Mouse (Mus musculus): ENCODE data around the gene Vtn. TPM values are rescaled to one million over a fixed set of nuclear protein-coding genes. Genes with fewer than 3 reads are reported as not detected.

The Vtn gene
- polyA plus RNA-seq, 1 experiment from 2014 or later: 223 TPM

DNA sequence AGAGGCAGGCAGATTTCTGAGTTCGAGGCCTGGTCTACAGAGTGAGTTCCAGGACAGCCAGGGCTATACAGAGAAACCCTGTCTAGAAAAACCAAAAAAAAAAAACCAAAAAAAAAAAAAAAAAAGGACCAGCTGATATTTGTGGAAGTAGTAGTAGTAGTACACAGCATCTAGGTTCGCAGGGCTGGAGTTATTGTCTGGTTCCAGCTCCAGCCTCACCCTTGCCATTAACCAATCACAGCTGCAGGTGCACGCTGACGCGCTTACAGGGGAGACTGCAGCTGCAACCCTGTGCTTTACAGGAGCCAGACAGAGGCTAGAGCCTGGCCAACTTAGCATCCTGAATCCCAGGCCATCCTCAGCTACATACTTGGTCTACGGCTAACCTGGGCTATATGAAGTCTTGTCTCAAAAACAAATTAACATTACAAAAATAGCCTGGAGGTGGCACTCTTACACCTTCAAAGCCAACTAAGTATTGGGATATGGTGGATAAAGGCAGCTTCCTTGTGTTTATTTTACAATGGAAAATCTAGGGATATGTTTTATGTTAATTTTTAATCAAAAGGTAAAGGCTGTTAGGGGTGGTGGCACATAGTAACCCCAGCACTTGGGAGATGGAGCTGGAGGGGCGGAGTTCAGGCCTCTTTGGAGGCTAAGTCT is 45.7 kb downstream of the Vtn start:
- 83% methylated on average over 7 of the region's 7 CpGs for WGBS (ENCODE audit: insufficient replicate concordance)
- peaks cover 69% of the 10 kb centered on the region for H3K36me3 ChIP-seq
- H3K9me3 ChIP-seq (replicated peaks): no peaks in the 10 kb centered on the region
- no peak overlapping the region for H3K4me3 ChIP-seq
- H3K4me1 ChIP-seq: peaks cover 42% of the 10 kb centered on the region
- ATAC-seq: no peak
- H3K9ac ChIP-seq: no peak overlapping the region
- no peaks in the 10 kb centered on the region for H3K27me3 ChIP-seq (replicated peaks)
- H3K27ac ChIP-seq: no peak overlapping the region
- no peak overlapping the region for H3K4me2 ChIP-seq

DNA sequence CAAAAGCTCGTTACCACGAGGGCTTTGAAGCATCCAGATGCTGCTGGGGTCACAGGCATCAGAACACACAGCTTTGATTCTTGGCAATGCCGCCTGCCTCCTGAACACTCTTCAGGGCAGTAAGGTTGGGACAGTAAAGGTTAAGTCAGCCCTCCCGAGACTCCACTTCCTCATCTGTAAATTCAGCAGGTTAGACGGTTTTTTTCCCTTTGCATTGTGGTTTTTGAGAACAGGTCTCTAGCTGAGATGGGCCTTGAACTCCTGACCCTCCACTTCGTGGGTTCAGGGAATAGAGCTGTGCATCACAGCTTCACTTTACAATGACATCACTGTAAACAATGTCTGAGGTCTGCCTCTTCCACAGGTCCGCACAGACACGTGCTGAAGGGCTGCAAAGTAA is 46.3 kb downstream of the Vtn start:
- no peak for ATAC-seq
- peaks cover 48% of the 10 kb centered on the region for H3K4me1 ChIP-seq
- no peaks in the 10 kb centered on the region for H3K27me3 ChIP-seq (replicated peaks)
- no peak overlapping the region for H3K9ac ChIP-seq
- H3K4me3 ChIP-seq: no peak overlapping the region
- 39% methylated on average over 8 of the region's 8 CpGs for WGBS (ENCODE audit: insufficient replicate concordance)
- H3K36me3 ChIP-seq: peaks cover 63% of the 10 kb centered on the region
- H3K27ac ChIP-seq: no peak overlapping the region
- no peak overlapping the region for H3K4me2 ChIP-seq
- H3K9me3 ChIP-seq (replicated peaks): no peaks in the 10 kb centered on the region

DNA sequence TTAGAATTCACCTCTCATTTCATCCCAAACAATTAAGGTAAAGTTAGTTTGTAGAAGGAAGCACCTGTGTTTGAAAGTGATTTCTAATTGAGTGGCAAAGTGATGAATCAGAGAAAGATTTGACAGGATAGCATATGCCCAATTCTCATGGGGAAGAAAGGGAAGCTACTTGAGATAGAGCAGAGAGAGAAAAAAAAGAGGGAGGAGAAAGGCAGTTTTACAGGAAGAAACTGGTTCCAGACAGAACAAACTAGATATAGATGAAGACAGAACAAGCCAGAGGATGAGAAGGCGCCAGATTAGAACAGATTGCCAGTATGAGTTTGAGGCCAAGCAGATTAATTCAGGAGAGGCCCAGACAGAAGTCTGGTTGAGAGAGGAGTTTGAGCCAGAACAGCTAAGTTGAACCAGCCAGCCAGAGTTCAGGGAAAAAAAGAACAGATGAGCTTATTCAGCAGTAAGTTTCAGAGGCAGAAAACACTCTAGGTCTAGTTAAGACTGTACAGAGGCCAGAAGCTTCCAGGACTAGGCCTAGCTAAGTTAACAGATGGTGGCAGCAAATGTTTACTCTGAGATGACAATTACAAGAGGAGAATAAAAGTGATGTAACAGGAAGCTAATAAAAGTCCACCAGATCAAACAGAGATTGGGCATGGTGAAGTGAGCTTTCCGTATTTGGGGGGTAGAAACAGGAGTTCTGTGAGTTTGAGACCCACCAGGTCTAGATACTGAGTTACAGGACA is 49.0 kb downstream of the Vtn start:
- Histone ChIP-seq H3K4me3 (no peak overlapping the region), H3K36me3 (peaks cover 38% of the 10 kb centered on the region), H3K27ac (peak overlapping the region; percentile 32; the same call in 1 of the 2 replicates), H3K4me1 (peaks cover 56% of the 10 kb centered on the region), H3K4me2 (peak overlapping the region; percentile 91), H3K27me3 (replicated peaks) (no peaks in the 10 kb centered on the region), H3K9ac (no peak overlapping the region), H3K9me3 (replicated peaks) (no peaks in the 10 kb centered on the region)
- WGBS (ENCODE audit: insufficient replicate concordance): 64% methylated on average over 2 of the region's 2 CpGs
- no peak for ATAC-seq

DNA sequence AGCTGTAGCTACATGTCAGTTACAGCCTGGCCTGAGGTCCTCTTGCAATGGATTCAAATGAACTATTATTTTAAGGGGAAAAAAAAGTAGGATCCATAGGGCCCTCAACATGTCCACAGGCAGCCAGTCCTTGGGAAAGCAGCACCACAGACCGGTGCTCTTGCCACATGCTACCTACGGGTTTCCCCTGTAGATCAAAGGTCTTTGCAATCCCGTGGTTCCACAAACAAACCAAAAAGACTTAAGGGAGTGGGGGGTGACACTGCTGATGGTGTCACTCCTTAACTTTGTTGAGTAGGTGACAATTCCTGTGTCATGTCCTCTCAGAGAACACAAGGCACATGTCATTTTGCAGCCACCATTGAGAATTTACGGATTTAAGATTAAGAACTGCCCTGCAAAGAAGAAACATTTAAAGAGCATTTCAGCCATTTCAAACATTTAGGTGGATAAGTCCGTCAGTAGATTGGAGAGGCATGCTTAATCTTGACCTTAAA is 50.6 kb downstream of the Vtn start:
- Histone ChIP-seq H3K4me3 (peak overlapping the region; percentile 83), H3K9ac (peak overlapping the region; percentile 84), H3K4me2 (peak overlapping the region; percentile 91), H3K36me3 (peaks cover 23% of the 10 kb centered on the region), H3K4me1 (peaks cover 56% of the 10 kb centered on the region), H3K9me3 (replicated peaks) (0 out of 2 replicates have a peak, but pooled peaks cover 4% of the 10 kb centered on the region), H3K27me3 (replicated peaks) (no peaks in the 10 kb centered on the region), H3K27ac (peak overlapping the region; percentile 84)
- ATAC-seq: no peak
- 3% methylated on average over 5 of the region's 5 CpGs for WGBS (ENCODE audit: insufficient replicate concordance)

DNA sequence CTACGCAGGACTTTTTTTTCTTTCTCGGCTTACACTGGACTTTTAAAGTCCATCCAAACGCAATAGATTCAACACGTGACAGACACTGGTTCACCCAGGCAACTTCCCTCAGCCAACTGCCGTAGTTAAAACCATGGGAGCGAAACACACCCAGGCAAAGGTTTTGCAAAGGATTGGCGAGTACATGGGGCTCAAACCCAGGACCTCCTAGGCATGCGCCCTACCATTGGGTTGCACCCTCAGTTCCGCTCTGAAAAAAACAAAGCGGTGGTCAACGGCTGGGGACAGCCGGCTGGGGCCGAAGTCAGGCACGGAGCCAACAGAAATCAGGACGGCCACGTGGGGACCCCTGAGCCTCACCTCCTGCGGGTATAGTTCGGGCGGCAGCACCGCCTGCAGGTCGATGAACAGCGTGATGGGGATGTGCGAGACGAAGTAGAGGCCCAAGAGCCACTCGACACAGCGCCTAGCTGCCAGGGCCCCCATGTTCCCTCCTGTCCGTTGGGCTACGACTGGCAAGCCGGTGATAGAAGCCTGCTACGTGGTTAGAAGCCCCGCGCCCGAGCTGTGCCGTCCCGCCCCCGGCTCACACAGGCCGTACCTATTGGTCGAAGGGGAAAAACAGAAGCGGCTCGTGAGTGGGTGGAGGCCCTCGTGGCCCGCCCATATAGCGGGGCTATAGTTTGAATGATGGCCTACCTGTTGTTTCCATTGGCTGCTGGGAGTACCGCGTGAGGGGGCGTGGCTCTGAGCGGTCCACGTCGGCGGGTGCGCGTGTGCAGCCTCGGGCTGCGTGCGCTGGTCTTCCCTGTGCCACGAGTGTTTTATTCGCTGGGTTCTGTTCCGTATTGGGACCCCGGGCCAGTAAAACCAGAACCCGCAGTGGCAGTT is 51.5 kb downstream of the Vtn start, which contains the start of gene Tmem97:
Gene Tmem97 (minus strand): TSS at position 610 of the 891 bp plus-strand sequence.
- under 1% methylated on average over 60 of the region's 60 CpGs for whole genome bisulfite sequencing (ENCODE audit: insufficient replicate concordance)
- H3K27me3 ChIP-seq (replicated peaks): no peaks in the 10 kb centered on the region
- H3K4me2 ChIP-seq: peak within 1 kb of the TSS; percentile 91
- H3K36me3 ChIP-seq: peaks cover 14% of the 10 kb centered on the region
- H3K4me1 ChIP-seq: peaks cover 53% of the 10 kb centered on the region
- peak within 1 kb of the TSS; percentile 84 for H3K9ac ChIP-seq
- peak within 1 kb of the TSS; percentile 83 for H3K4me3 ChIP-seq
- peak within 1 kb of the TSS; percentile 84 for H3K27ac ChIP-seq
- 0 out of 2 replicates have a peak, but pooled peaks cover 4% of the 10 kb centered on the region for H3K9me3 ChIP-seq (replicated peaks)
- peak; percentile 100 for ATAC-seq

DNA sequence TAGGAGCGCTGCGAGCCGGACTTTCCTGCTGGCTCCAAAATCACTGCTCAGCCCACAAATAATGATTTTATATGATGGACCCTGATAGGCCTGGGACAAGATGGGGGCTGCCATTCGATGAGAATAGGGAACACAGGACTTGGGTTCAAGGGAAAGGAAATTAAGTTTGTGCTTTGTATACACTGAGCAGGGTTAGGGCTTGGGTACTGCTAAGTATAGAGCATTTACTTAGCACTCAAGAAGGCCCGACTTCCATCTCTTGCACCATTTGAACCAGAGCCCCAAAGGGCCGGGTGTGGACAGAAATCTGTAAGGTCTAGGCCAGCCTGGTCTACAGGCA is 52.1 kb downstream of the Vtn start:
- 0 out of 2 replicates have a peak, but pooled peaks cover 4% of the 10 kb centered on the region for H3K9me3 ChIP-seq (replicated peaks)
- H3K4me2 ChIP-seq: peak overlapping the region; percentile 91
- H3K4me1 ChIP-seq: peaks cover 53% of the 10 kb centered on the region
- H3K36me3 ChIP-seq: peaks cover 8% of the 10 kb centered on the region; the same call in 1 of the 2 replicates
- peak overlapping the region; percentile 65 for H3K9ac ChIP-seq
- 25% methylated on average over 6 of the region's 6 CpGs for WGBS (ENCODE audit: insufficient replicate concordance)
- no peaks in the 10 kb centered on the region for H3K27me3 ChIP-seq (replicated peaks)
- H3K4me3 ChIP-seq: peak overlapping the region; percentile 83
- peak overlapping the region; percentile 67 for H3K27ac ChIP-seq
- peak; percentile 7; the same call in 1 of the 2 replicates for ATAC-seq

Other genes with a start within 250 kb of the Vtn start
- gene 2610507B11Rik, start 237.3 kb upstream of the Vtn start, polyA plus RNA-seq (2016; fragmentation: Nextera tagmentation; extraction: Ambion mirVana): 52.1 and 53.8 TPM in 2 replicates
- 0.22 and 0.23 TPM in 2 replicates for gene BC030499, start 208.2 kb upstream of the Vtn start, polyA plus RNA-seq (2016; fragmentation: Nextera tagmentation; extraction: Ambion mirVana)
- gene Spag5, start 197.6 kb upstream of the Vtn start, polyA plus RNA-seq (2016; fragmentation: Nextera tagmentation; extraction: Ambion mirVana): 38.6 and 40.0 TPM in 2 replicates
- 4.7 and 5.1 TPM in 2 replicates for gene Aldoc, start 176.1 kb upstream of the Vtn start, polyA plus RNA-seq (2016; fragmentation: Nextera tagmentation; extraction: Ambion mirVana)
- gene Pigs, start 170.7 kb upstream of the Vtn start, polyA plus RNA-seq (2016; fragmentation: Nextera tagmentation; extraction: Ambion mirVana): 40.8 and 42.6 TPM in 2 replicates
- gene Unc119, start 155.6 kb upstream of the Vtn start, polyA plus RNA-seq (2016; fragmentation: Nextera tagmentation; extraction: Ambion mirVana): 46.5 and 50.4 TPM in 2 replicates
- gene Foxn1, start 112.5 kb upstream of the Vtn start, polyA plus RNA-seq (2016; fragmentation: Nextera tagmentation; extraction: Ambion mirVana): not detected in 2 replicates
- gene Slc13a2, start 76.9 kb upstream of the Vtn start, polyA plus RNA-seq (2016; fragmentation: Nextera tagmentation; extraction: Ambion mirVana): 0.05 TPM in 1 of 2 replicates, not detected in the other
- gene Slc46a1, start 33.4 kb upstream of the Vtn start, polyA plus RNA-seq (2016; fragmentation: Nextera tagmentation; extraction: Ambion mirVana): 5.7 and 6.3 TPM in 2 replicates
- gene Sarm1, start 1.3 kb upstream of the Vtn start, polyA plus RNA-seq (2016; fragmentation: Nextera tagmentation; extraction: Ambion mirVana): 0.25 and 0.38 TPM in 2 replicates
- gene Sebox, start 4.4 kb downstream of the Vtn start, polyA plus RNA-seq (2016; fragmentation: Nextera tagmentation; extraction: Ambion mirVana): 0.12 TPM in 1 of 2 replicates, not detected in the other
- 40.6 and 41.7 TPM in 2 replicates for gene Tmem199, start 13.1 kb downstream of the Vtn start, polyA plus RNA-seq (2016; fragmentation: Nextera tagmentation; extraction: Ambion mirVana)
- gene Poldip2, start 13.1 kb downstream of the Vtn start, polyA plus RNA-seq (2016; fragmentation: Nextera tagmentation; extraction: Ambion mirVana): 96.0 and 96.7 TPM in 2 replicates
- gene Tnfaip1, start 37.2 kb downstream of the Vtn start, polyA plus RNA-seq (2016; fragmentation: Nextera tagmentation; extraction: Ambion mirVana): 22.3 and 22.6 TPM in 2 replicates
- 81.7 and 84.7 TPM in 2 replicates for gene Ift20, start 37.3 kb downstream of the Vtn start, polyA plus RNA-seq (2016; fragmentation: Nextera tagmentation; extraction: Ambion mirVana)
- 111 and 128 TPM in 2 replicates for gene Tmem97, start 51.7 kb downstream of the Vtn start, polyA plus RNA-seq (2016; fragmentation: Nextera tagmentation; extraction: Ambion mirVana)
- gene Nlk, start 198.3 kb downstream of the Vtn start, polyA plus RNA-seq (2016; fragmentation: Nextera tagmentation; extraction: Ambion mirVana): 7.6 and 8.6 TPM in 2 replicates